Mouse (Mus musculus): ENCODE data around the gene Spata2l. TPM values are rescaled to one million over a fixed set of nuclear protein-coding genes. Genes with fewer than 3 reads are reported as not detected.
A peak's percentile ranks its signal among the peaks of the same experiment; 100 is the strongest.
"Not testable (repeated sequence)": the region's sequence is repeated elsewhere in the genome, so short reads cannot be mapped to it uniquely, and the experiment has no call there.

The Spata2l gene
- total and polyA plus RNA-seq, 2 experiments from 2014 or later, result 14.3 to 19.6 TPM

DNA sequence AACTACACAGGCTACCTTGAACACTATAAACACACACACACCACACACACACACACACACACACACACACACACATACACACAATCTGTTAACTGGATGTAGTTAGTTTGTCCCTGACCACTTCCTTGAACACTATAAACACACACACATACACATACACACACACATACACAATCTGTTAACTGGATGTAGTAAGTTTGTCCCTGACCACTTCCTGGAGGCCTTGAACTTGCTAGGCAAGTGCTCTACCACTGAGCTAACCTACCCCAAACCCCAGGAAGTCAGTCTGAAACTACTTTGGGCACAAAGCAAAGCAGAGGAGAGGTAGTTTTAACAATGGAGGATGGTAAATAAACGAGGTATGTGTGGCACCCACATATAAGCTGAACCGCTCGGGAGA lies 32.5 kb downstream of the Spata2l start:
- WGBS, result 88% methylated on average over 3 of the region's 3 CpGs
- TF ChIP-seq CTCF (IDR thresholded peaks at IDR 0.05), result no peak
- Histone ChIP-seq H3K9me3 (ENCODE audit: low read length) (no peaks in the 10 kb centered on the region), H3K9ac (replicated peaks; ENCODE audit: low read length, poor library complexity, severe bottlenecking) (no peak overlapping the region), H3K4me2 (ENCODE audit: low read depth, low read length, poor library complexity, severe bottlenecking) (no peak overlapping the region), H3K27me3 (ENCODE audit: insufficient read depth, low read length) (no peaks in the 10 kb centered on the region), H3K27ac (ENCODE audit: low read depth, low read length) (no peak overlapping the region), H3K4me1 (ENCODE audit: insufficient read depth, low read length) (no peaks in the 10 kb centered on the region), H3K4me3 (ENCODE audit: low read depth, low read length) (no peak overlapping the region), H3K36me3 (ENCODE audit: insufficient read depth, low read length) (peaks cover 28% of the 10 kb centered on the region)
- no peak for ATAC-seq (ENCODE audit: low FRiP score)
- no peak for DNase-seq (ENCODE audit: low spot score)

- peaks cover 16% of the 10 kb centered on the region for H3K36me3 ChIP-seq (ENCODE audit: insufficient read depth, low read length)
- DNase-seq (ENCODE audit: low spot score) (peak; percentile 83), ATAC-seq (ENCODE audit: low FRiP score) (no peak)
- no peak overlapping the region for H3K9ac ChIP-seq (replicated peaks; ENCODE audit: low read length, poor library complexity, severe bottlenecking)
- H3K27ac ChIP-seq (ENCODE audit: low read depth, low read length), result 0 out of 2 replicates have a peak overlapping the region, but pooled peaks have one; percentile 39
- H3K9me3 ChIP-seq (ENCODE audit: low read length), result no peaks in the 10 kb centered on the region
- WGBS, result 22% methylated on average over 5 of the region's 5 CpGs
- no peaks in the 10 kb centered on the region for H3K27me3 ChIP-seq (ENCODE audit: insufficient read depth, low read length)
- H3K4me2 ChIP-seq (ENCODE audit: low read depth, low read length, poor library complexity, severe bottlenecking), result no peak overlapping the region
- peak; percentile 99 for TF ChIP-seq CTCF (IDR thresholded peaks at IDR 0.05)
- H3K4me3 ChIP-seq (ENCODE audit: low read depth, low read length), result no peak overlapping the region
- no peaks in the 10 kb centered on the region for H3K4me1 ChIP-seq (ENCODE audit: insufficient read depth, low read length)
Observed at GRCm38 (mm10) chr8:123202288-123202687, 33.7 kb downstream of the Spata2l start.

DNA sequence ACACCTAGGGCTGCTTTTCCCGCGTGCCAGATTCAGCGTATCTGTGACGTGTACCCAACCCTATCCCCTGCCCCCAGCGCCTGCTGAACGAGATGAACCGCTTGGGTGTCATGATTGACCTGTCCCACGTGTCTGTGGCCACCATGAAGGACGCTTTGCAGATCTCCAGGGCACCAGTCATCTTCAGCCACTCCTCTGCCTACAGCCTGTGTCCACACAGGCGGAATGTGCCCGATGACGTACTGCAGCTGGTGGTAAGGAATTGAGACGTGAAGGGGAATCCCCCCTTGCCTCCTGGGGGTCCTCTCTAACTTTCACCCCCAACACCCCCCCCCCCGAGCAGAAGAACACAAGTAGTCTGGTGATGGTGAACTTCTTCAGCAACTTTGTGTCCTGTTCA lies 36.2 kb downstream of the Spata2l start:
- no peak overlapping the region for H3K4me2 ChIP-seq (ENCODE audit: low read depth, low read length, poor library complexity, severe bottlenecking)

DNA sequence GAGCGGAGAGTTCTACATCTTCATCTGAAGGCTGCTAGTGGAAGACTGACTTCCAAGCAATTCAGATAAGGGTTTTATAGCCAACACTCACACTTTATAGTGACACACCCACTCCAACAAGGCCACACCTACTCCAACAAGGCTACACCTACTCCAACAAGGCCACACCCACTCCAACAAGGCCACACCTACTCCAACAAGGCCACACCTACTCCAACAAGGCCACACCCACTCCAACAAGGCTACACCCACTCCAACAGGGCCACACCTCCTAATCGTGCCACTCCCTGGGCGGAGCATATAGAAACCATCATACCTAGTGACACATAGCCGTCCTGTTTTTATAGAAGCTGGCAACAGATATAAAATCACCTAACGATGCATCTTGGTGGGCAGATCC lies 39.0 kb downstream of the Spata2l start:
- ATAC-seq (ENCODE audit: low FRiP score); H3K36me3 ChIP-seq (ENCODE audit: insufficient read depth, low read length); H3K9me3 ChIP-seq (ENCODE audit: low read length); H3K27me3 ChIP-seq (ENCODE audit: insufficient read depth, low read length); H3K4me1 ChIP-seq (ENCODE audit: insufficient read depth, low read length); H3K4me3 ChIP-seq (ENCODE audit: low read depth, low read length); H3K4me2 ChIP-seq (ENCODE audit: low read depth, low read length, poor library complexity, severe bottlenecking); H3K9ac ChIP-seq (replicated peaks; ENCODE audit: low read length, poor library complexity, severe bottlenecking); H3K27ac ChIP-seq (ENCODE audit: low read depth, low read length); DNase-seq (ENCODE audit: low spot score): not testable (repeated sequence)
- WGBS, result 75% methylated on average over 5 of the region's 5 CpGs

More for the DNA sequence above, 36.2 kb downstream of the Spata2l start:
- no peak for ATAC-seq (ENCODE audit: low FRiP score)
- Histone ChIP-seq H3K4me3 (ENCODE audit: low read depth, low read length) (no peak overlapping the region), H3K27ac (ENCODE audit: low read depth, low read length) (no peak overlapping the region), H3K9me3 (ENCODE audit: low read length) (no peaks in the 10 kb centered on the region), H3K9ac (replicated peaks; ENCODE audit: low read length, poor library complexity, severe bottlenecking) (no peak overlapping the region), H3K27me3 (ENCODE audit: insufficient read depth, low read length) (no peaks in the 10 kb centered on the region), H3K36me3 (ENCODE audit: insufficient read depth, low read length) (no peaks in the 10 kb centered on the region), H3K4me1 (ENCODE audit: insufficient read depth, low read length) (no peaks in the 10 kb centered on the region)
- TF ChIP-seq CTCF (IDR thresholded peaks at IDR 0.05), result no peak
- 74% methylated on average over 14 of the region's 14 CpGs for WGBS
- DNase-seq (ENCODE audit: low spot score), result no peak

GRCm38 (mm10) chr8:123193771-123194170 lies 42.3 kb downstream of the Spata2l start:
- H3K27ac ChIP-seq (ENCODE audit: low read depth, low read length), result no peak overlapping the region
- no peaks in the 10 kb centered on the region for H3K9me3 ChIP-seq (ENCODE audit: low read length)
- ATAC-seq (ENCODE audit: low FRiP score) (no peak), DNase-seq (ENCODE audit: low spot score) (no peak)
- H3K27me3 ChIP-seq (ENCODE audit: insufficient read depth, low read length), result no peaks in the 10 kb centered on the region
- no peaks in the 10 kb centered on the region for H3K36me3 ChIP-seq (ENCODE audit: insufficient read depth, low read length)
- no peak overlapping the region for H3K9ac ChIP-seq (replicated peaks; ENCODE audit: low read length, poor library complexity, severe bottlenecking)
- TF ChIP-seq CTCF (IDR thresholded peaks at IDR 0.05), result no peak
- H3K4me3 ChIP-seq (ENCODE audit: low read depth, low read length), result no peak overlapping the region
- no peak overlapping the region for H3K4me2 ChIP-seq (ENCODE audit: low read depth, low read length, poor library complexity, severe bottlenecking)
- 85% methylated on average over 9 of the region's 9 CpGs for WGBS
- no peaks in the 10 kb centered on the region for H3K4me1 ChIP-seq (ENCODE audit: insufficient read depth, low read length)

GRCm38 (mm10) chr8:123191908-123192307 lies 44.1 kb downstream of the Spata2l start:
- DNase-seq (ENCODE audit: low spot score) (no peak), ATAC-seq (ENCODE audit: low FRiP score) (no peak)
- WGBS, result 55% methylated on average over 8 of the region's 8 CpGs
- Histone ChIP-seq H3K4me2 (ENCODE audit: low read depth, low read length, poor library complexity, severe bottlenecking) (no peak overlapping the region), H3K27ac (ENCODE audit: low read depth, low read length) (no peak overlapping the region), H3K27me3 (ENCODE audit: insufficient read depth, low read length) (no peaks in the 10 kb centered on the region), H3K36me3 (ENCODE audit: insufficient read depth, low read length) (no peaks in the 10 kb centered on the region), H3K9me3 (ENCODE audit: low read length) (no peaks in the 10 kb centered on the region), H3K4me3 (ENCODE audit: low read depth, low read length) (no peak overlapping the region), H3K9ac (replicated peaks; ENCODE audit: low read length, poor library complexity, severe bottlenecking) (no peak overlapping the region), H3K4me1 (ENCODE audit: insufficient read depth, low read length) (no peaks in the 10 kb centered on the region)
- TF ChIP-seq CTCF (IDR thresholded peaks at IDR 0.05), result no peak

Data from midbrain, postnatal 0 days (tissue).